Mouse (Mus musculus): ENCODE measurements around the gene Pin4.

GRCm38 (mm10) chrX:102175538-102176287, 56.5 kb downstream of the Pin4 start:
- TF ChIP-seq POLR2A (IDR thresholded peaks at IDR 0.05; ENCODE audit: extremely low read depth, insufficient read depth, low read length) (no peak), CTCF (IDR thresholded peaks at IDR 0.05; ENCODE audit: low read depth, low read length) (no peak)
